Mouse (Mus musculus) fibroblast of lung, adult 2 months (primary cell): ENCODE measurements around the gene 4921536K21Rik.

ENCODE experiments used
- DNase-seq: peaks from one replicate; pipeline ENCODE4 v3.0.0-alpha.2; 2011; ENCODE audit warnings: low read depth

4921536K21Rik gene

DNA sequence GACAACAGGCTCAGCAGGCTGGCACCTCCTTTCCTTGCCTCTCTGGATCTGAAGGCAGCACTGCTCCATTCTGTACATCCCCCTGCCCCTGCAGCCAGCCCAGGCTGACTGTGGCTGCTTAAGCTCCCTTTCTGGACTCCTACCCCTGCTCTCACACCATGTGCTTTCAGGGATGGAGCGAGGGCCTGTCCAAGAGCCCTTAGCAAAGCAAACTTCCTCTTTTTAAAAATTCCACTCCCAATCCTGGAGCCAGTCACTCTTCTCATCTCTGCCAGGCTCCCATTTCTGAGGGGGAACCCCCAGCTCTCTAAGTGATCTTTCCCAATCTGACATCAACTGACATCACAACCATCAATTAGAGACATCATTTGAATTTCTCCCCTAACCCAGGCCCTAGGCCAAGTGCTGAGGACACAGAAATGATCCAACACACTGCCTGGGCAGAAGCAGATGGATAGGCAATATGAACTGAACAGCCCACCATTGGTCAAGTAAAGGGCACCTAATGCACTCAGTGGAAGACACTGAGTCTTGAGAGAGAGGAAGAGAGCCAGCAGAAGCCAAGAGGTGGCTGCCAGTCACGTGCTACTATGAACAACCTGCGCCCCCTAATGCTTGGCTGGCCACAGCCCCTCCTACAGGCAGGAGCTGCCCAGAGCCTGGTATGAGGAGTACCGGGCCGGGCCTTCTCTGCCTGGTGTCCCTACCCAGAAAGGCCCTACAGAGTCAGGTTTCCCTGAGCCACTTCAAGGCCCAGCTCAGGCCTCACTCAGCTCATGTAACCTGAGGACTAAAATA, 15.8 kb upstream of the 4921536K21Rik start:
- no peak for DNase-seq

DNA sequence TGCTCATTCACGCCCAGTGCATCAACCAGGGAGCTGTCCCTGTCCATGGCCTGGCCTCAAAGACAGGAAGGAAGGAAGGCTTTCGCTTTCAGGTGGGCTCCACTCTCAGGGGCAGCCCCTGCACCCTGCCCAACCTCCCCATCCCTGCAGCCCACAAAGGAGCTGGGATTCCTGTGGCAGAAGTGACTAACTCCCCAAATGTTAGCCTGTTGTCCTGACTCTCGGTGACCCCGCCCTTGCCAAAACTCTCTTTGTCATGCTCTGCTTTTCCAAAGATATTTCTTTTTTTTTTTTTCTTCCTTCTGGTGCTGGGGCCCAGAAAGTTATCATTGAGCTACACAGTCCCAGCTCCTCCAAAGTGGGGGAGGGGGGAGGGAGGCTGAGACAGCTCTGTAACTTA, 14.3 kb upstream of the 4921536K21Rik start:
- DNase-seq = no peak

DNA sequence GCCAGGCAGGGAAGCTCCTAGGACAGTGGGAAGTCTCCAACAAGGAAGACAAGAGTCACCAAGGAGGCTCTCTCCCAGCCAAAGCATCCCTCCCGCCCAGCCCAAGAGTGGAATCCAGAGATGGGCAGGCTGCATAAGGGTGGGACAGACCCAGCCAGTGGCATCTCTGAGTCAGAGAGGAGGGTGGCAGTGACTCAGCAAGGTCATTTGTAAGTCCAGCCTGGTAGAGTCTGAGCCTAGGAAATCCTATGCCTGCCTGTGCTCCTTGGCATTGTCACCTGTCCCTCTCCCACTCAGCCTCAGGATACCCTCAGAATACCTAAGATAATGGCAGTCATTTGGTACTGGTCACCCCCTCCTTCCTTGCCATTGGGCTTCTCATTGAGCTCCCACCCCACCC, 10.5 kb upstream of the 4921536K21Rik start:
- no peak for DNase-seq

DNA sequence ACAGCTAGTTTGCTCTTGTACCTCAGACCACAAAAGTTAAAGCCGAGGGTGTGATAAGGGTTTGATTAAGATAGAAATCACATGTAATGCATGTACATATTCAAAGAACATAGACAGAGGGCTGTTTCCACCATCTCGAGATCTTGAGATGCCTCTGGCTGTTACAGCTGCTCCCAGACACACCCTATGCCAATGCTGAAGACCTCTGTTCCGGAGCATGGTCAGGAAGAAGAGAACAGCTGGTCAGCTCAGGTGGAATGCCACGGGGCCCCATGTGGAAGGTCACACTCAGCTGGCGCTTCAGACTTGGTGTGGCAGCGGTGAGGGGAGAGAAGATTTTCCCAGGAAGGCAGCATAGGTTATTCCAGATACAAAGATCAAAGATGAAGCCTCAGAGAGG, 9.8 kb upstream of the 4921536K21Rik start:
- DNase-seq = no peak

DNA sequence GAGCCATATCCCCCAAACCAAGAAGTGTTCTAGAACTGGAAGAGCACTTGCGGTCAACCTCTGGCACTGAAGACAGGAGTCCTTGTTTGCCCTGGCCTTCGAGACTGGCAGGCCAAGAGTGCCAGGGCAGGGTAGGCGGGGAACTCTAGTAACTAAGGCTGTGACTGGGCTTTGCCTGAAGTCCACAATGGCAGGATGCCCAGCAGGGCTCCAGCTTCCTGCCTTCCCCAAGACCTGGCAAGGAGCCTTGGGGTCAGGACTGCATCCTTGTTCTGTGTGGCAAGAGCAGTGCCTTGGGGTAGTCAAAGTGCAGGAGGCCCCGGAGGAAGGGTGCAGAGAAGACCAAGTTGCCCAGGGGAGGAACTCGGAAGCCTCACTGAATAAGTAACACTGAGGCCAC, 8.1 kb upstream of the 4921536K21Rik start:
- peak; percentile 90 for DNase-seq

DNA sequence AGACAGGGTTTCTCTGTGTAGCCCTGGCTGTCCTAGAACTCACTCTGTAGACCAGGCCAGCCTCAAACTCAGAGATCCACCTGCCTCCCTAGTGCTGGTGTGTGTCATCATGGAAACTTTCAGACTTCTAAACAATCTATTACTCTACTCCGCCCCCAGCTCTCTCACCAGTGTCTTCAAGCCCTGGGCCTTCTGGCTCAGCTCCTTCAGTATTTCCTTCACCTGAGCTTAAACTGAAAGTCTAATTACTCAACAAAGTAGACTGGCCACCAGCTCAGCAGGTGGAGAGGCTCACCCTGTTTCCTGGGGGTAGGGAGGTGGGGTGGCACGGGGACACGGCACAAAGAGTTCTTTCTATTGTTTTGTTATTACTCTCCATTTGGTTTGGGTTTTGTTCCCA, 7.6 kb upstream of the 4921536K21Rik start:
- DNase-seq = no peak

DNA sequence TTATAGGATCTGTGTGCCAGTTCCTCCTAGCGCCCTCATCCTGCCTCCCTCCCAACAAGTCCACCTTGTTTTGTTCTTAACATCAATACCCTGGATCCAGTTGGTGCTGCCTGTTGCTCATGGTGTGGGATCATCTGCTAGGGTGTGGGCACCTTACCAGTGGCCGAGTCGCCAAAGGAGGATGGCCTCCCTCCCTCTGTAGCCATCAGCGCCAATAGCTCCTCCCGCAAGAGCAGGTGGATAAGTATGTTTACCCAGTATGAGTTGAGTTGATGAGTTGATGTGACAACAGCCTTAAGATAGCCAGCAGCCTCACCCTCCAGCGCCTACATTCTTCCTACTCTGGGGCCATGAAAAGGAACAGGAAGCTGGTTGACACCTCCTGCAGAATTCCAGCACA, 5.4 kb upstream of the 4921536K21Rik start:
- no peak for DNase-seq

DNA sequence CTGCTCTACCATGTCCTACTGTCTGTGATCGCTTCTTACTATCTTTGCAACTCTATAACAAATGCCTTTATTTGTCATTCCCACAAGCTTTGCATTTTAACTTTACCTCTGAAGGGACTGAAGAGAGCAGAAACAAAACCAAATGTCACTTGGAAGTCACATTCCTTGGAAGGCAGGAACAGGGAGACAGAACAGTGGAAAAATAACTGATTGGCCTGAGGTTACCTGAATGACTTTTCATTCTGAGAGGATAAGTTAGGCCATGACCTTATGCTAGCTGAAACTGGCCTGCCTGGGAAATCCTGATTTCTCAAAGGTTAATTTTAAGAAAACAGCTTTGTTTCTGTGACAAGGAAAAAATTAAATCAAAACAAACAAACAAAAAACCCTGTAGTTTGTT, 1.0 kb upstream of the 4921536K21Rik start:
- DNase-seq = no peak

DNA sequence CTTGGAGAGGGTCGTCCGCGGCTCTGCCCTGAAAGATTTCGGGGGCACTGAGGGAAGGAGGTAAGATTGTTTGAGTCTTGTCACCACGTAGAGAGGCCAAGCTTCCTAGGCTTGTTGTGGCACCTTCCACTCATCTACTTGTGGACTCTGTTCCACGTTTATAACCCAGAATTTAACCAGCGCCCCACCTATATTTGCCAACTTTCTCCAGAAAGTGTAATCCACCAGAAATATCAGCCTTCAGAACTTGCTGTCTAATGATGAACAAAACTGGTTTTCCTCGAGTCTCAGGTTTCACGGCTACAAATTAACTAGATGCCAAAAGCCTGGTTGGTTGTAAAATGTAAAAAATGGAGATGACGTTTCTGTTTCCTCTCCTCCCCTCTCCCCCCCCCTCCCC, 560 bp upstream of the 4921536K21Rik start:
- DNase-seq = no peak

DNA sequence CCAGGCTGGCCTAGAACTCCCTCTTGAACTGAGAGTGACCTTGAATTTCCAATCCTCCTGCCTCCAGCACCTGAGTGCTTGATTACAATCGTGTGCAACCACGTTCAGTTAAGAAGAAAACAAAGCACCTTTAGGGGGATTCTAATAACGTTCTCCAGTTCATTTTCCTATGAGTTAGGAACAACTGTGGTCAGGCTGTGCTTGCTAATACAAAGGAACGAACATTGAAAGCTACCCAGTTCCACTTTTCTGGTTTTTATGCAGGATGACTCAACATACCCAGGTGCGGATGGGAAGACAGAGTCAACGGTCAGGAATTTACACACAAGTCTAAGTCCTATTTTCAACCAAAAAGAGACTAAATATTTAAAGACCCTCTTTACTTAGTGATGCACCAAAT, 928 bp downstream of the 4921536K21Rik start:
- DNase-seq = no peak

DNA sequence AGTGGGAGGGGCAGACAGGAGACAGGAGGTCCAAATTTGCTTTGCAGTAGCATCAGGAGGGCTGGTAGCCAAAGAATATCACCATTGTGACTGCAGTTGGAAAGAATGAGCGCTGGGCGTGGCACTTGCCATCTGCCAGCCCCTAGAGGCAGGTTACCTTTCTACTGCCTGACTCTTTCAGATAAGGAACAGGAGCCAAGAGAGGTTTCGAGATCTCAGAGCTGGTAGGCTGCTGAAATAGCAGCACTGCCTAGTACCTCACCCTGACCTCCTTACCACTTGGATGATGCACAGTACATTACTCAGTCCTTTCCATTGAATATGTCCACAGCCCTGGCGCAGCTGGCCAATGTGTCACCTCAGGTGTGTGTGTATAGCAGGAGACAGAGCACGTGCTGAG, 7.6 kb downstream of the 4921536K21Rik start:
- DNase-seq = no peak

DNA sequence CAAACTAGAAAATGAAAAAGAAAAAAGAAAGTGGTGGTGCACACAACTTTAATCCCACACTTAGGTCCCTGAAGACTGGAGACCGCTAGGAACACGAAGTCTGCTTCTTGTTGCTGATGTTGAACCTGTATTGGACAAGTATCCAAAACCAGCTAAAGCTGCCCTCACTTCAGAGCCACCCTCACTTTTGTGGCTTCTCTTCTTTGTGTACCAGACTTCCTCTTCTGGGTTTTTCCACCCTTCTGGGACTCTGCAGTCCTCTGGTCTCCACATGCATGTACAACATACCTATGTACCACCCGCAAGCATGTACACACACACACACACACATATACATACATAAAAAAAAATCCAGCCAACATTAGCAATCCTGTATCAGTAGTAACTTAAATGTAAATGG, 11.2 kb downstream of the 4921536K21Rik start:
- DNase-seq = no peak

DNA sequence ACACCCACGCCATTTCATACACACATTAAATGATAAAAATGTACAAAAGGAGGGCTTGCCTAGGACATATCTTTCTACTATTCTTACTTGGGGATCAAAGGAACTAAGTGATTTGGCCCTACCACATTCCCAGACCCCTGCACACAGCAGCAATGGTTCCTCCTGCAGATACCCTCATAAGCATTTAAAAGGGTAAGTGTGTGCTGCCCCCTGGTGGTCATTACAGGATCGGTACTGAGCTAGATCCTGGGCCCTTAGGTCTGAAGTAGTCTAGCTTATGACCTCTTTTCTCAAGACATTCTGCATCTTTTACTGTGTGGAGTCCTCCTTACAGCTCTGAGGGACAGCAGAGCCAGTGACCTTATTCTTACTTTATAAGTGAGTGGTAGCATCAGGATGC, 15.1 kb downstream of the 4921536K21Rik start:
- no peak for DNase-seq

DNA sequence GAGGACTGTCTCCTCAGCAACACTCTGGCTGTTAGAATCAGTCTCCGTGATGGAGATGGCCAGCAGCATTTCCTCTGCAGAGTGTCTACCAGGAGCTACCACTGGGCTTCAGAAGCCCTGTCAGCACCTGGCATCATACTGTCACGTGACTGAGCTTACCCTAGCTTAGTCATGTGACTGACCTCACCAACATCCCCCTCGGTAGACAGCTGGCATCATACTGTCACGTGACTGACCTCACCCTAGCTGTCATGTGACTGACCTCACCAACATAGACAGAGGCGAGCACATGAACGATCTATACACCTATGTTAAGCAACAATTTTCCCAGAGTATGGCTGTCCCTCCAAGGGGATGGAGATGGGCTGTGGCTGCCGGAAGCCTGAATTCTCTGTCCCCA, 16.2 kb downstream of the 4921536K21Rik start:
- no peak for DNase-seq

DNA sequence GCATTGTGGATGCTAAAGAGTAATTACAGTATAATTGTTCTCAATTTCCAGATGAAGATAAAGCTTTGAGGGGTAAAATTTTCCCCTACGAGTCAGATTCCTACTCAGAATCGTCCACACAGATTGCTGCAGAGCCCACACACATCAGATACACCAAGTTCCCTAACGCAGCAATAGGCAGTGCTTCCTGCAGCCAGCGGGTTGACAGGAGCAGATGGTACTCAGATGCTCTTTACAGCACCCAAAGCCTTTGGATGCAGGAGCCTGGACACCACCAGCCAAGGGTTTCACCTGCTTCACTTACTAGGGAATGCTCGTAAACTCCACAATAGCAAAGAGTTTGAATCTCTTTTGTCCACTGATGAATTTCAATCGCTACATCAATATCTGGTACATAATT, 18.5 kb downstream of the 4921536K21Rik start:
- no peak for DNase-seq

DNA sequence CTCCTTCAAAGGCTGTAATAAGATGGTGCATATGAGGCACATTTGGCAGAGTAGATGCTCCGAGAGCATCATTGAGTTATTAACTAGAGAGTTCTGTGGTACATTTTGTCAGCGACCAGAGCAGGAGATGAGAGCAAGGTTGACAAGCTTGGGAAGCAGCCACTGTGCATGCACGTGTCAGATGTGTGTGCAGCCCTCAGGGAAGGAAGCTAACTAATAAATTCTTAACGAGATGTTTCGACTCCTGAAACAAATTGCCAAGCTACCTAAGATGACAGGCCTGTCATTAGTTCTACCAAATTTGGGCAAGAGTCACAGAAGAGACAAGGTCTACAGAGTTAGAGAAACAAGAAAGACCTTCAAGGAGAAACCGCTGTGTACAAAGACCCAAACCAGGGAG, 30.6 kb downstream of the 4921536K21Rik start:
- DNase-seq = no peak

DNA sequence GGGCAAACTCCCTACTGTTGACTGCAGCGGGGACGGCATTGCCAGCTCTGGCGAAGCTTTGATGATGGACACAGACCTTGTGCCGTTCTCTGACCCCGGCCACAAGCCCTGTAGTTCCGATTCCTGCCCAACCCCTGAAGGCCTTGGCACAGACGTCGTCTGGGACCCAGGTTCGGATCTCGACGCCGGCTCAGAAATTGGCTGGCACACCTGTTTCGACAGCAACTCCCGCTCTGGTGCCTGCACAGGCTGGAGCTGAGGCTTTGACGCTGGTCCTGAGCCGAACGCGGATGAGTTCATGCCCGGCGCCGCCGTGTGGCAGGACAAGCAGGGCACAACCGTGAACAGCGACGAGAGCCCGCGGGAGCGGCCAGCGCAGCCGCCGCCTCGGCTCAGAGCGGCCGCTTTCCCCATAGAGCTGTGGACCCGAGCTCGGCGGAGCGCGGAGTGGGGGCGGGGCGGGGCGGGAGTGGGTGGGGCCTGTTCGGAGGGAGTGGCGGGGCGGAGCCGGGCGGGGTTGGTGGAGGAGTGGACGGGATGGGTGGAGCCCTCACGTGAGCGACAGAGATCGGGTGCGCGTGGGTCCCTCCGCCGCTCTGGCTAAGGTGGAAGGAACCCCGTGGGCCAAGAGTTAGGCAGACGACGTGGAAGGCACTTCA, 31.3 kb downstream of the 4921536K21Rik start, which contains the start of gene Osbp2:
TSS of gene Osbp2 (minus strand) at position 450 of the 659 bp plus-strand sequence.
- no peak for DNase-seq

DNA sequence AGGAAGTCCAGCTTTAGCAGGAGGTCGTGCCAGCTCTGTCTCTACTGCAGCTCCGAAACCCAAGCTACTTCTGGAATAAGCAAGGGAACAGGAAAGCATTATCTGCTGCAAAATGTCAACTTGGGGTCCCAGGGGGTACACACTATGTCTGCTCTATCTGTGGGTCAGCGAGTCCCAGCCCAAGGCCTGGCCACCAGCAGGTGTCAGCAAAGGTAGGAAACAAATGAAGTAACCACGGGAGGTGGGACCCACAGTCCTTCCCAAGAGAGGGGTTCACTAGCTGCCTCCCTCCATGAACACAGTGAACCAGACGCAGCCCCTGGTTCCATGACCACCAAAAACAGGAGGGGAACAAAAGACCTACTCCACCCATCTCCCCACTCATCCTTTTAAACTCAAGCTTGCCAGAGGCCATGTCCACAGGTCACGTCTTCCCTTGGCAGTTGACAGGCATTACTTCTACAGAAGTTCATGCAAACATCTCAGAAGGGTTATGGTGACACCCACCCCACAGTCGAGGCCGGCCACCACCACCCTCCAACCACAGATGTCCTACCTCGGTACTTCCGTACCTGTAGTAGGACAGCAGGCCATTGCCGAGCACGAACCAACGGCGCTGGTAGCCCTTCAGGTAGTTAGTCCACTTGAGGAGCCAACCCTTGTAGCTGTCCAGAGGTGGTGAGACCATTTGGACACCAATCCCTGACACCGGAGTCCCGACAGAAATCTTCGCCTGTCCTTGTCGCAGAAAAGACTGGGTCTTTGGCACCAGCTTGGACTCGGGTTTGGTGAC, 32.0 kb downstream of the 4921536K21Rik start:
- DNase-seq = no peak

DNA sequence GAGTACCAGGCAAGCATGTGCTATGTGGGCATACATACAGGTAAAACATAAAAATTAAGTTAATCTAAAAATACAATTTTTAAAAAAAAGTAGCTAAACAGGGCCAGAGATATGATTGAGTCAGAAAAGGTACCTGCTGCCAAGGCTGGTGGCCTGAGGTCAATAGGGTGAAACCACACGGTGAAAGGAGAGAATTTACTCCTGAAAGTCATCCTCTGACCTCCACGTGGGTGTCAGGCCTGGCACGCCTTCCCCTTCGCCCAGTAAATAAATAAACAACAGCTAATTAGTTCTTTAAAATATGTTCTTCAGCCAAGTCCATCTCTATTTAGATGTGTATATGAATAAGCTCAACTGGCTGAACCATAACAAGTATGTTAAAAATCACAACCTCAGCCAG, 34.5 kb downstream of the 4921536K21Rik start:
- no peak for DNase-seq

DNA sequence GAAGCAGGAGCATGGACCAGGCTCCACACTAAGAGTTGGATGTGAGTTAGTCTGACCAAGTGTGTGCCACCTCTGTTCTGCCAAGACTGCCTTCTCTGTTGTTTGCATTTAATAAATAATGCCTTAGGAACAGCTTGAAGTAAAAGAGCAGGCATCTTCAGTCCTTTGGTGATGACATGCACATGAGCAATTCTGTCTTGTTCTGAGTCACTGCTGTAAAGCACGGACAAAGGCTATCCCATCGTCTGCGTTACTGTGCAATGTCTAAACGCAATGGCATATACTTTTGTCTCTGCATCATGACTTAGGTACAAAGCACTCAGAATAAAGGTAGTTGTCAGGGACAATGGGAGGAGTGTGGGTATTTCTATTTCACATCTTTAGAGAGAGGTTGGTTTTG, 35.1 kb downstream of the 4921536K21Rik start:
- DNase-seq = no peak

DNA sequence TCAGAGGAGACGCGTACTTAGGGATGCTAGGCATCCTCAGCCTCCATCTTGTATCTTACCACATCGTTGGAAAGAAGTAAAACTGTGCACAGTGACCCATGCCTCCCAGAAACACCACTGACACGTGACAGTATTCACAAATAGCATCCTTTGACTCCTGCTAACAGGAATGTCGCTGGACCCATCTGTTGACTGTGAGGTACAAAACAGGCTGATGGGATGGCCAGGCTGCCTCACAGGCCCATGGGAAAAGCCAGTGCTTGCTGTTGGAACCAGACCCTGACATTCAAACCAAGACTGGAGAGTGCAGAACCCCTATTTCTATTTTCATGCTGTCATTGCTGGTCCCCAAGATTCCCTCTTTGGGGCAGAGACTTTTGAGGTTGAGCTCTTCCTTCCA, 37.0 kb downstream of the 4921536K21Rik start:
- DNase-seq = no peak

DNA sequence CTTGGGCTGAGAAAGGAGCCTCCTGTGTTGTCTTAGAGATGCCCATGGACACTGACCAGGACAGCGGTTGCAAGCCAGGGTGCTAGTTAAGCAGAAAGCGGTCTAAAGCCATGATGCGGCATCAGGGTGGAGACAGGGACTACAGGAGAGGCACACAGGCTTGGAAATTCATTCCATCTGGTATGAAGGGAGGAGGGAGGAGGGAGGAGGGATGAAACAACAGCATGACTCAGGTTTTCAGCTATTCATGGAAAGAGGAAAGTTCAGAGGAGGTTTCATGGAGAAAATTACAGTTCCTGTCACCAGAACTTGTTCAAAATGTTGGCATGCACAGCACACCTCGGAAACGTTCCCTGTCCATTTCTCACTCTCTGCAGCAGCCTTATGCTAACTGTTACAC, 39.1 kb downstream of the 4921536K21Rik start:
- peak; percentile 40 for DNase-seq

DNA sequence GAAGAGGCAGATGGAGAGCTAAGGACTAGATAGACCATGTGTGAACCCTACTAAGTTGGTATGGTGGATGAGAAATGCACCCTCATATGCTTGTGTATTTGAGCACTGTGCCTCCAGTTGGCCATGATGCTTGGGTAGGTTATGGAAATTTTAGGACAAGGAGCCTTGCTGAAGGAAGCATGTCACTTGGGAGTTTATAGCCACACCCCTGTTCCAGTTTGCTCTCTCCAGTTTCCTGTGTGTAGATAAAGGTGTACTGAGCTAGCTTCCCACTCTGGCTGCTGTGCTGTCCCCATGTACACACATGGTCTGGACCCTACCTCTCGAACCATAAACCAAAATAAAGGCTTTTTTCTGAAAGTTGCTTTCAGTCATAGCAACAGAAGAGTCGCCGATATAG, 40.7 kb downstream of the 4921536K21Rik start:
- DNase-seq = no peak
